Mouse (Mus musculus) stomach, embryonic 16.5 days (tissue): Measurements from ENCODE around the gene Olfr694. TPM values are rescaled to one million over a fixed set of nuclear protein-coding genes. Genes with fewer than 3 reads are reported as not detected.

Experiments
- ATAC-seq: fragments of 200-750 bp; cut with Nextera tagmentation; 2 replicates; pipeline ENCODE4 v1.8.0; 2017; ENCODE audit warnings: moderate number of reproducible peaks, moderate TSS enrichment; ENCODE audit not compliant: insufficient read depth, low FRiP score
- H3K27ac ChIP-seq: fragments of 300-500 bp; sonication (generic); 2 replicates; pipeline ENCODE4 v1.5.1; 2014; ENCODE audit warnings: low read length
- H3K27me3 ChIP-seq: fragments of 300-500 bp; sonication (generic); 2 replicates; pipeline ENCODE4 v1.6.1; 2014; ENCODE audit warnings: low read length, control low read depth, mixed read lengths; ENCODE audit not compliant: control insufficient read depth, insufficient read depth
- H3K36me3 ChIP-seq: fragments of 300-500 bp; sonication (generic); 2 replicates; pipeline ENCODE4 v1.6.1; 2014; ENCODE audit warnings: low read length; ENCODE audit not compliant: control insufficient read depth, insufficient read depth
- H3K4me1 ChIP-seq: fragments of 300-500 bp; sonication (generic); 2 replicates; pipeline ENCODE4 v1.6.1; 2014; ENCODE audit warnings: low read length, control low read depth, mixed read lengths; ENCODE audit not compliant: control insufficient read depth, insufficient read depth
- H3K4me2 ChIP-seq: fragments of 300-500 bp; sonication (generic); 2 replicates; pipeline ENCODE4 v1.6.1; 2014; ENCODE audit warnings: low read depth, low read length, mixed read lengths
- H3K4me3 ChIP-seq: fragments of 300-500 bp; sonication (generic); replicated peaks from 2 replicates; pipeline ENCODE4 v1.5.1; 2014; ENCODE audit warnings: mild to moderate bottlenecking, low read length
- H3K9ac ChIP-seq: fragments of 300-500 bp; sonication (generic); 2 replicates; pipeline ENCODE4 v1.6.1; 2014; ENCODE audit warnings: low read length
- H3K9me3 ChIP-seq: fragments of 300-500 bp; sonication (generic); replicated peaks from 2 replicates; pipeline ENCODE4 v1.6.1; 2016; ENCODE audit warnings: low read length, control low read depth; ENCODE audit not compliant: control insufficient read depth
- WGBS: fragments of 180-500 bp; shearing (Covaris S2); extraction: QIAGEN DNeasy Blood & Tissue Kit; methylation state at CpG from one replicate; pipeline ENCODE4 v1.1.7; 2014; 5-methylcytosine and 5-hydroxymethylcytosine counted together
- polyA plus RNA-seq: library from polyadenylated mRNA; unstranded; fragments of >200 nt; fragmentation: Nextera tagmentation; extraction: Ambion mirVana; gene quantifications from 2 replicates; pipeline ENCODE4 v1.2.1, GENCODE M21; 2015

The Olfr694 gene
- polyA plus RNA-seq, 1 experiment from 2014 or later: not detected

- H3K36me3 ChIP-seq: no peaks in the 10 kb centered on the region
- ATAC-seq: no peak
- H3K4me2 ChIP-seq: no peak within 1 kb of the TSS
- no peak within 1 kb of the TSS for H3K4me3 ChIP-seq
- no peaks in the 10 kb centered on the region for H3K27me3 ChIP-seq
- H3K9me3 ChIP-seq: no peaks in the 10 kb centered on the region
- no peaks in the 10 kb centered on the region for H3K4me1 ChIP-seq
- no peak within 1 kb of the TSS for H3K9ac ChIP-seq
- no peak within 1 kb of the TSS for H3K27ac ChIP-seq
Measured at GRCm38 (mm10) chr7:106680484-106680883, 11.1 kb downstream of the Olfr694 start, which contains the start of gene Olfr693. Gene Olfr693, minus strand, starts transcription at chr7:106680584.

- Histone ChIP-seq H3K36me3 (no peaks in the 10 kb centered on the region), H3K9ac (no peak overlapping the region), H3K27ac (no peak overlapping the region), H3K4me2 (no peak overlapping the region), H3K4me1 (no peaks in the 10 kb centered on the region), H3K27me3 (no peaks in the 10 kb centered on the region), H3K4me3 (no peak overlapping the region), H3K9me3 (no peaks in the 10 kb centered on the region)
- no peak for ATAC-seq
Measured at GRCm38 (mm10) chr7:106652344-106652652, 39.3 kb downstream of the Olfr694 start.

GRCm38 (mm10) chr7:106651555-106652343 is 39.9 kb downstream of the Olfr694 start:
- no peak for ATAC-seq
- H3K4me1 ChIP-seq: no peaks in the 10 kb centered on the region
- H3K9ac ChIP-seq: no peak overlapping the region
- H3K4me3 ChIP-seq: no peak overlapping the region
- peak overlapping the region; percentile 44 for H3K27ac ChIP-seq
- no peaks in the 10 kb centered on the region for H3K36me3 ChIP-seq
- H3K4me2 ChIP-seq: no peak overlapping the region
- H3K27me3 ChIP-seq: no peaks in the 10 kb centered on the region
- H3K9me3 ChIP-seq: no peaks in the 10 kb centered on the region

GRCm38 (mm10) chr7:106649774-106650173 is 41.8 kb downstream of the Olfr694 start:
- WGBS: 69% methylated on average over 1 of the region's 1 CpGs
- Histone ChIP-seq H3K36me3 (no peaks in the 10 kb centered on the region), H3K9me3 (no peaks in the 10 kb centered on the region), H3K4me1 (no peaks in the 10 kb centered on the region), H3K27ac (no peak overlapping the region), H3K9ac (no peak overlapping the region), H3K4me3 (no peak overlapping the region), H3K27me3 (no peaks in the 10 kb centered on the region), H3K4me2 (no peak overlapping the region)
- ATAC-seq: no peak

DNA sequence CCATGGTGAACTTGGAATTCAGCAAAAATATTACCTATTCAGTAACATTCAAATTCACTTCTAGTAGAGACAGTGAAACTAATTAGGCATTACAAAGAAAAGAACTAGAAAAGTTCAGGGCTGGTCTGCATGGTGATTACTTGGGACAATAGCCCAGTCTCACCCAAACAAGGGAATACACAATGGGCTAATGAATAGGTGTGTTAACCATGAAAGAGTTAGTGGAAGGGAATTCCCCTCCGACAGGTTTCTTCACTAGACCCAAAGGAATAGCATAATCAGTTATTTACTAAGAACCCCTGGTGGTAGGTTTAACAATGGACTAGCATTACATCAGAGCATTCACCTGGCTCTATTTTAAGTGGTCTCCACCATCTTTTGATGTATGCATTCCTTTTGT is 46.4 kb downstream of the Olfr694 start:
- no peak overlapping the region for H3K4me2 ChIP-seq
- H3K9ac ChIP-seq: no peak overlapping the region
- no peaks in the 10 kb centered on the region for H3K4me1 ChIP-seq
- no peaks in the 10 kb centered on the region for H3K27me3 ChIP-seq
- H3K4me3 ChIP-seq: no peak overlapping the region
- H3K9me3 ChIP-seq: no peaks in the 10 kb centered on the region
- no peaks in the 10 kb centered on the region for H3K36me3 ChIP-seq
- WGBS: 74% methylated on average over 1 of the region's 1 CpGs
- no peak for ATAC-seq
- no peak overlapping the region for H3K27ac ChIP-seq

GRCm38 (mm10) chr7:106644222-106644870 is 47.3 kb downstream of the Olfr694 start:
- no peaks in the 10 kb centered on the region for H3K27me3 ChIP-seq
- no peaks in the 10 kb centered on the region for H3K36me3 ChIP-seq
- no peak overlapping the region for H3K4me2 ChIP-seq
- no peaks in the 10 kb centered on the region for H3K9me3 ChIP-seq
- H3K4me1 ChIP-seq: no peaks in the 10 kb centered on the region
- 63% methylated on average over 3 of the region's 3 CpGs for WGBS
- H3K4me3 ChIP-seq: no peak overlapping the region
- no peak for ATAC-seq
- no peak overlapping the region for H3K9ac ChIP-seq
- H3K27ac ChIP-seq: no peak overlapping the region

- Histone ChIP-seq H3K27ac (no peak overlapping the region), H3K9ac (no peak overlapping the region), H3K4me3 (no peak overlapping the region), H3K9me3 (no peaks in the 10 kb centered on the region), H3K36me3 (no peaks in the 10 kb centered on the region), H3K4me1 (no peaks in the 10 kb centered on the region), H3K27me3 (no peaks in the 10 kb centered on the region), H3K4me2 (no peak overlapping the region)
- ATAC-seq: no peak
- WGBS: 63% methylated on average over 1 of the region's 1 CpGs
Measured at GRCm38 (mm10) chr7:106640839-106641238, 50.8 kb downstream of the Olfr694 start.

DNA sequence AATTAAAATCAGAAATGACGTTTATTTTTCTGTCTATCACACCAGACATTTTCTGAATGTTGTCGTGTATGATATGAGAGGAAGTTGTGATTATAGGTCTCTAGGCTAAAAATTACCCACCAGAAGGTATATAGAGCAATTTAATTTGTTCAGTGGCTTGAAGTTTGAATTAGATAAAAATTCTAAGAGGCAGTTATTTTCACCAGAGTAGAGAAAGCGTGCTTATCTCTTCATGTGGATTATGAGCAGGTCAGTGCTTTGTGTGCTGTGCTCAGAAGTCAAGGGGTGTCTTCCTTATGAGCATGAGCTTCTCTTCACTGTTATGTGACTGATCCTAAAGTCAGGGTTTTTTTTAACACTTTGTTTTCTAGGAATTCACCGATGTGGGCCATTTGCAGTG is 56.1 kb downstream of the Olfr694 start:
- Histone ChIP-seq H3K9me3 (no peaks in the 10 kb centered on the region), H3K4me2 (no peak overlapping the region), H3K9ac (no peak overlapping the region), H3K4me3 (no peak overlapping the region), H3K27me3 (no peaks in the 10 kb centered on the region), H3K36me3 (no peaks in the 10 kb centered on the region), H3K4me1 (no peaks in the 10 kb centered on the region), H3K27ac (no peak overlapping the region)
- no peak for ATAC-seq
- 77% methylated on average over 4 of the region's 4 CpGs for WGBS
